Mouse (Mus musculus): ENCODE data around the gene S100a10.

- TF ChIP-seq CTCF (IDR thresholded peaks at IDR 0.05; ENCODE audit: borderline replicate concordance, control insufficient read depth, extremely low read depth, insufficient read depth, low read length, poor library complexity) (no peak), POLR2A (IDR thresholded peaks at IDR 0.05; ENCODE audit: control insufficient read depth, extremely low read depth, insufficient read depth, low read length, poor library complexity) (no peak)
Measured at GRCm38 (mm10) chr3:93590256-93590655, 35.4 kb downstream of the S100a10 start.

Data from thymus, adult 2 months (tissue).